Comparison of ENCODE assay signal across 23 mouse cellular contexts in the genomic region with DNA sequence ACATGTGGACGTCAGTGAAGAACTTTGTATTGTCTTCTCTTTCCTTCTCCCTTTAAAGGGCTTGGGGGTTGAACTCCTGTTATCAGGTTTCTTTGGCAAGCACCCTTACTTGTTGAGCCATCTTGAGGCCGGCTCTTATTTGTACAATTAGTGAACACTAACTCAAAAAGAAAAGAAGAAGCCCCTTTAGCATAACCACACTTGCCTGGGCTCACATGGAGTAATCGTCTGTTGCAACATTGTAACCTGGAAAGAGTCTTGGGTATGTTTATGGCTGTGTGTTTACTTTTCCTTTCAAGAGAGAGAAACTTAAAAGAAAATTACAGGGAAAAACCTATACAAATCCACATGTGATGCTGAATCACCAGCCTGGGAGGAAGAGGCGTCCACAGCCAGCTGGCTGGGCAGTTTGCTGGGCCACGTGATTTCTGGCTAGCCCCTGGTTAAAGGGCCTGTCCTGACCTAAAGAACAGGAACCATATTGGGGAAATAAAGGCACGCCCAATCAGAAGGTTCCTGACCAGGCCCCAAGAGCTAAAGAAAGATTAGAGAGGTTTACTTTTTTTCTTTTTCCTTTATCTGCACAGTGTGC. TPM values are rescaled to one million over a fixed set of nuclear protein-coding genes. Genes with fewer than 3 reads are reported as not detected.
A peak's percentile ranks its signal among the peaks of the same experiment; 100 is the strongest.
DNase-seq lines count a peak whose midpoint lies in the region; ATAC-seq and TF ChIP-seq lines count a peak whose summit lies in the region.
"Had no signal": no experiment of that assay in that cellular context is flagged by ENCODE, and none has a peak within 500 bp of the region (broad histone marks: within the 10 kb centered on the region; RNA-seq: fewer than 3 reads in every experiment).

No protein-coding gene starts in this region.

- no peak for ATAC-seq in liver, embryonic 16.5 days (ENCODE audit: low read depth)
- ATAC-seq in liver, embryonic 12.5 days: no peak
- peak; percentile 63 for ATAC-seq in megakaryocyte, adult 5-6 weeks (ENCODE audit: poor library complexity, severe bottlenecking)
- ATAC-seq: activated CD4-positive, CD25-positive, alpha-beta regulatory T cell, adult 4 months; CD4-positive, CD25-positive, alpha-beta regulatory T cell, adult 4 months; forebrain, embryonic 15.5 days; hindbrain, embryonic 16.5 days; inflammation-experienced regulatory T-cells, adult 6 months; Patski had no signal

- peak; percentile 40 for DNase-seq in MEL (ENCODE audit: low read depth, low spot score)
- DNase-seq in left cerebral cortex, adult 9 months (ENCODE audit: low spot score in 2 of 2): no peak
- no peak for DNase-seq in frontal cortex, postnatal 10 days (ENCODE audit: low spot score in 2 of 2)
- DNase-seq: adrenal gland, postnatal 14 days; B cell, adult 2 months; cerebellum, adult 8-10 months; cerebellum, postnatal 14 days; gastrocnemius, postnatal 10 days; heart, postnatal 36 days had no signal

- H3K4me3 ChIP-seq in liver, embryonic 16.5 days (ENCODE audit: low read depth, low read length): no peak overlapping the region
- H3K4me3 ChIP-seq in liver, embryonic 12.5 days: no peak overlapping the region
- no peak overlapping the region for H3K4me3 ChIP-seq in MEL (ENCODE audit: control insufficient read depth in 1 of 2, insufficient read depth in 1 of 2, low read depth in 2 of 2, low read length in 2 of 2)
- no peak overlapping the region for H3K4me3 ChIP-seq in bone marrow, adult 2 months (replicated peaks; ENCODE audit: control insufficient read depth, low read depth, low read length)
- H3K4me3 ChIP-seq: embryonic facial prominence, embryonic 12.5 days; forebrain, embryonic 15.5 days; heart, embryonic 13.5 days had no signal

- H3K9me3 ChIP-seq in liver, embryonic 16.5 days (replicated peaks; ENCODE audit: control insufficient read depth, low read length): no peaks in the 10 kb centered on the region
- no peaks in the 10 kb centered on the region for H3K9me3 ChIP-seq in liver, embryonic 12.5 days (replicated peaks)
- no peaks in the 10 kb centered on the region for H3K9me3 ChIP-seq in MEL (replicated peaks; ENCODE audit: insufficient read depth, low read length)
- H3K9me3 ChIP-seq: G1E had no signal

- H3K27ac ChIP-seq in liver, embryonic 16.5 days (ENCODE audit: low read length): peak overlapping the region; percentile 14; the same call in 1 of the 2 replicates
- no peak overlapping the region for H3K27ac ChIP-seq in liver, embryonic 12.5 days
- no peak overlapping the region for H3K27ac ChIP-seq in MEL (ENCODE audit: control insufficient read depth, low read depth, low read length)
- H3K27ac ChIP-seq in bone marrow, adult 2 months (ENCODE audit: control insufficient read depth, insufficient read depth, low read depth, low read length, poor library complexity): 0 out of 2 replicates have a peak overlapping the region, but pooled peaks have one; percentile 39
- H3K27ac ChIP-seq: embryonic facial prominence, embryonic 12.5 days; forebrain, embryonic 15.5 days; heart, embryonic 13.5 days had no signal

- no peak for TF ChIP-seq RAD21 in MEL (IDR thresholded peaks at IDR 0.05; ENCODE audit: low read depth, low read length)

- H3K9ac ChIP-seq in liver, embryonic 16.5 days (ENCODE audit: low read depth, low read length): no peak overlapping the region
- no peak overlapping the region for H3K9ac ChIP-seq in liver, embryonic 12.5 days
- H3K9ac ChIP-seq in MEL (ENCODE audit: control insufficient read depth, low read depth, low read length, poor library complexity, severe bottlenecking): no peak overlapping the region
- H3K9ac ChIP-seq: embryonic facial prominence, embryonic 12.5 days; forebrain, embryonic 15.5 days; heart, embryonic 13.5 days had no signal

- no peak overlapping the region for H3K4me2 ChIP-seq in liver, embryonic 16.5 days (ENCODE audit: low read depth, low read length)
- H3K4me2 ChIP-seq in liver, embryonic 12.5 days: no peak overlapping the region
- H3K4me2 ChIP-seq: embryonic facial prominence, embryonic 12.5 days; forebrain, embryonic 15.5 days; heart, embryonic 13.5 days had no signal

- TF ChIP-seq EP300 in MEL (IDR thresholded peaks at IDR 0.05; ENCODE audit: low read depth in 1 of 2, low read length in 2 of 2): no peak; a peak in 1 of 4 replicates

- H3K27me3 ChIP-seq in liver, embryonic 16.5 days (ENCODE audit: control insufficient read depth, insufficient read depth, low read depth, low read length): no peaks in the 10 kb centered on the region
- no peaks in the 10 kb centered on the region for H3K27me3 ChIP-seq in liver, embryonic 12.5 days (replicated peaks)
- peaks cover 7 to 11% of the 10 kb centered on the region in 2 experiments for H3K27me3 ChIP-seq in MEL (ENCODE audit: control insufficient read depth in 1 of 2, insufficient read depth in 2 of 2, low read length in 2 of 2)
- H3K27me3 ChIP-seq: embryonic facial prominence, embryonic 12.5 days; forebrain, embryonic 15.5 days; heart, embryonic 13.5 days; Patski had no signal

- no peak for TF ChIP-seq CTCF in MEL (IDR thresholded peaks at IDR 0.05 in 2 of 3, conservative IDR thresholded peaks at IDR 0.05 in 1 of 3; ENCODE audit: control insufficient read depth in 1 of 3, insufficient read depth in 1 of 3, low read depth in 2 of 3, low read length in 3 of 3, poor library complexity in 1 of 3, severe bottlenecking in 1 of 3)
- TF ChIP-seq CTCF in bone marrow, adult 2 months (IDR thresholded peaks at IDR 0.05; ENCODE audit: control insufficient read depth, insufficient read depth, low read length): no peak

- 44% methylated on average over 6 of the region's 6 CpGs for WGBS in liver, embryonic 16.5 days (ENCODE audit: insufficient replicate concordance)
- 58% methylated on average over 6 of the region's 6 CpGs for WGBS in liver, embryonic 12.5 days (ENCODE audit: insufficient replicate concordance)
- WGBS in bone marrow, adult 2 months: 35% methylated on average over 6 of the region's 6 CpGs

- no peaks in the 10 kb centered on the region; the same call in 1 of the 2 replicates for H3K4me1 ChIP-seq in liver, embryonic 16.5 days (ENCODE audit: control insufficient read depth, low read depth, low read length)
- H3K4me1 ChIP-seq in liver, embryonic 12.5 days: peaks cover 21% of the 10 kb centered on the region
- peaks cover 0 to 7% of the 10 kb centered on the region in 2 experiments; a peak in 1 of 4 replicates for H3K4me1 ChIP-seq in MEL (ENCODE audit: control insufficient read depth in 1 of 2, insufficient read depth in 2 of 2, low read length in 2 of 2)
- H3K4me1 ChIP-seq in bone marrow, adult 2 months (ENCODE audit: control insufficient read depth, insufficient read depth, low read length): no peaks in the 10 kb centered on the region; the same call in 1 of the 2 replicates
- H3K4me1 ChIP-seq: embryonic facial prominence, embryonic 12.5 days; forebrain, embryonic 15.5 days had no signal

- H3K36me3 ChIP-seq in liver, embryonic 16.5 days (ENCODE audit: control insufficient read depth, insufficient read depth): no peaks in the 10 kb centered on the region
- H3K36me3 ChIP-seq in liver, embryonic 12.5 days: peaks cover 18% of the 10 kb centered on the region
- no peaks in the 10 kb centered on the region; a peak in 1 of 4 replicates for H3K36me3 ChIP-seq in MEL (ENCODE audit: control insufficient read depth in 1 of 2, insufficient read depth in 2 of 2, low read length in 2 of 2)
- H3K36me3 ChIP-seq: G1E had no signal

- TF ChIP-seq POLR2A in MEL (IDR thresholded peaks at IDR 0.05; ENCODE audit: control insufficient read depth in 1 of 2, insufficient read depth in 1 of 2, low read depth in 1 of 2, low read length in 2 of 2, poor library complexity in 1 of 2): no peak
- TF ChIP-seq POLR2A in bone marrow, adult 2 months (IDR thresholded peaks at IDR 0.05; ENCODE audit: borderline replicate concordance, control insufficient read depth, low read depth, low read length): no peak

- no peaks in the 10 kb centered on the region for H3K79me2 ChIP-seq in MEL (ENCODE audit: control insufficient read depth, insufficient read depth, low read length, poor library complexity)

TF ChIP-seq in MEL, 35 proteins besides CTCF, POLR2A, EP300 and RAD21 (continues in another document):
- TF ChIP-seq MAX (IDR thresholded peaks at IDR 0.05; ENCODE audit: low read length) (peak; percentile 65; the same call in 1 of the 2 replicates), TAL1 (IDR thresholded peaks at IDR 0.05; ENCODE audit: low read length) (no peak), MXI1 (IDR thresholded peaks at IDR 0.05; ENCODE audit: low read depth, low read length) (peak; percentile 38; the same call in 1 of the 2 replicates), SIN3A (IDR thresholded peaks at IDR 0.05; ENCODE audit: low read length) (no peak)

RNA-seq across cellular contexts. Expression of gene Usp36, which starts 22.2 kb away (rescaled TPM):
- polyA plus RNA-seq in liver, embryonic 16.5 days (2015; fragmentation: Nextera tagmentation; extraction: Ambion mirVana): 4.9 and 5.7 TPM in 2 replicates
- 12.5 and 14.3 TPM in 2 replicates for polyA plus RNA-seq in liver, embryonic 12.5 days (2016; fragmentation: Nextera tagmentation; extraction: Ambion mirVana)
- 21.3 and 24.8 TPM in 2 replicates for total RNA-seq in MEL (2012; rRNA removed)
- polyA plus RNA-seq in MEL (2012; ENCODE audit: insufficient read depth in 1 of 2, insufficient read length in 2 of 2, low read depth in 1 of 2, low replicate concordance in 2 of 2, missing spikeins in 1 of 2): 10 to 100 TPM; 50.7 to 89.6 TPM
- 10.2 and 18.5 TPM in 2 replicates for polyA plus RNA-seq in bone marrow, adult 2 months (2011; ENCODE audit: insufficient read depth, insufficient read length, low replicate concordance, missing spikeins)
- total RNA-seq in megakaryocyte, adult 5-6 weeks (2015): 4.4 and 8.4 TPM in 2 replicates
- total RNA-seq in megakaryocyte, adult 5-6 weeks (2017): 4.9 and 6.5 TPM in 2 replicates

RNA-seq across cellular contexts. Expression of gene Cep295nl, which starts 30.1 kb away (rescaled TPM):
- polyA plus RNA-seq in liver, embryonic 16.5 days (2015; fragmentation: Nextera tagmentation; extraction: Ambion mirVana): not detected in 2 replicates
- polyA plus RNA-seq in liver, embryonic 12.5 days (2016; fragmentation: Nextera tagmentation; extraction: Ambion mirVana): 0.08 and 0.11 TPM in 2 replicates
- total RNA-seq in MEL (2012; rRNA removed): not detected in 2 replicates
- not detected for polyA plus RNA-seq in MEL (2012; ENCODE audit: insufficient read depth in 1 of 2, insufficient read length in 2 of 2, low read depth in 1 of 2, low replicate concordance in 2 of 2, missing spikeins in 1 of 2)
- 1.4 and 1.5 TPM in 2 replicates for polyA plus RNA-seq in bone marrow, adult 2 months (2011; ENCODE audit: insufficient read depth, insufficient read length, low replicate concordance, missing spikeins)
- total RNA-seq in megakaryocyte, adult 5-6 weeks (2015): 0.38 and 0.87 TPM in 2 replicates
- 0.66 and 1.6 TPM in 2 replicates for total RNA-seq in megakaryocyte, adult 5-6 weeks (2017)
- total RNA-seq: common myeloid progenitor, adult 5-6 weeks had no signal
- polyA plus RNA-seq: forebrain, embryonic 15.5 days; G1E had no signal

RNA-seq across cellular contexts. Expression of gene Timp2, which starts 43.3 kb away (rescaled TPM):
- polyA plus RNA-seq in liver, embryonic 16.5 days (2015; fragmentation: Nextera tagmentation; extraction: Ambion mirVana): 5.1 and 6.1 TPM in 2 replicates
- 8.7 and 9.9 TPM in 2 replicates for polyA plus RNA-seq in liver, embryonic 12.5 days (2016; fragmentation: Nextera tagmentation; extraction: Ambion mirVana)
- total RNA-seq in MEL (2012; rRNA removed): not detected in 2 replicates
- not detected for polyA plus RNA-seq in MEL (2012; ENCODE audit: insufficient read depth in 1 of 2, insufficient read length in 2 of 2, low read depth in 1 of 2, low replicate concordance in 2 of 2, missing spikeins in 1 of 2)
- 6.5 and 37.6 TPM in 2 replicates for polyA plus RNA-seq in bone marrow, adult 2 months (2011; ENCODE audit: insufficient read depth, insufficient read length, low replicate concordance, missing spikeins)
- total RNA-seq in megakaryocyte, adult 5-6 weeks (2015): 39.0 and 39.4 TPM in 2 replicates
- 26.4 and 49.5 TPM in 2 replicates for total RNA-seq in megakaryocyte, adult 5-6 weeks (2017)
- total RNA-seq: G1E had no signal
- polyA plus RNA-seq: G1E had no signal

Comparison
In these comparisons a context has a peak if more than half of its experiments do, and no peak if none do; other contexts are left out.
1. H3K27ac ChIP-seq: peak in liver, embryonic 16.5 days (single experiment) and bone marrow, adult 2 months (single experiment); none in liver, embryonic 12.5 days (single experiment) and MEL (single experiment).